Mouse (Mus musculus) kidney, postnatal 0 days (tissue): ENCODE measurements at regions not wholly inside any gene's neighbourhood (a gene's known extent, or its start where the extent isn't known, plus 50 kb on each side); places are given as distances from the start of the nearest gene placed in this dataset. TPM values are rescaled to one million over a fixed set of nuclear protein-coding genes. Genes with fewer than 3 reads are reported as not detected.

Source experiments
- ATAC-seq: fragments of 200-750 bp; cut with Nextera tagmentation; replicated peaks from 2 replicates; pipeline ENCODE4 v1.8.0; 2017; ENCODE audit warnings: low read depth, moderate number of reproducible peaks, moderate TSS enrichment, moderate library complexity; ENCODE audit not compliant: low FRiP score
- DNase-seq: peaks from one replicate; pipeline ENCODE4 v3.0.0-alpha.2; 2016; ENCODE audit warnings: low spot score
- H3K27ac ChIP-seq: fragments of 300-500 bp; sonication (generic); 2 replicates; pipeline ENCODE4 v1.5.1; 2014; ENCODE audit warnings: mild to moderate bottlenecking
- H3K27me3 ChIP-seq: fragments of 300-500 bp; sonication (generic); 2 replicates; pipeline ENCODE4 v1.6.1; 2014; ENCODE audit warnings: low read length, mixed read lengths; ENCODE audit not compliant: insufficient read depth
- H3K36me3 ChIP-seq: fragments of 300-500 bp; sonication (generic); 2 replicates; pipeline ENCODE4 v1.6.1; 2014; ENCODE audit warnings: low read length, mixed read lengths; ENCODE audit not compliant: insufficient read depth
- H3K4me1 ChIP-seq: fragments of 300-500 bp; sonication (generic); replicated peaks from 2 replicates; pipeline ENCODE4 v1.6.1; 2014; ENCODE audit warnings: antibody characterized with exemption, low read length, mixed read lengths; ENCODE audit not compliant: insufficient read depth
- H3K4me2 ChIP-seq: fragments of 300-500 bp; sonication (generic); 2 replicates; pipeline ENCODE4 v1.6.1; 2014; ENCODE audit warnings: mild to moderate bottlenecking, low read length, moderate library complexity, mixed read lengths
- H3K4me3 ChIP-seq: fragments of 300-500 bp; sonication (generic); replicated peaks from 2 replicates; pipeline ENCODE4 v1.5.1; 2014; ENCODE audit warnings: low read depth, low read length
- H3K9ac ChIP-seq: fragments of 300-500 bp; sonication (generic); 2 replicates; pipeline ENCODE4 v1.6.1; 2014; ENCODE audit warnings: low read depth, low read length
- H3K9me3 ChIP-seq: fragments of 300-500 bp; sonication (generic); replicated peaks from 2 replicates; pipeline ENCODE4 v1.6.1; 2016; ENCODE audit warnings: low read length, inconsistent platforms, mixed read lengths
- CTCF ChIP-seq: IDR thresholded peaks from 2 replicates; pipeline ENCODE4 v1.5.1; 2016; ENCODE audit warnings: antibody characterized with exemption, low read depth, mild to moderate bottlenecking, moderate library complexity
- WGBS: fragments of 180-500 bp; shearing (Covaris S2); extraction: QIAGEN DNeasy Blood & Tissue Kit; methylation state at CpG from one replicate; pipeline ENCODE4 v1.1.7; 2014; 5-methylcytosine and 5-hydroxymethylcytosine counted together
- microRNA-seq: library from miRNA; unstranded; fragments of <30 nt; microRNA quantifications from one replicate; pipeline ENCODE4, GENCODE M21; 2016

DNA sequence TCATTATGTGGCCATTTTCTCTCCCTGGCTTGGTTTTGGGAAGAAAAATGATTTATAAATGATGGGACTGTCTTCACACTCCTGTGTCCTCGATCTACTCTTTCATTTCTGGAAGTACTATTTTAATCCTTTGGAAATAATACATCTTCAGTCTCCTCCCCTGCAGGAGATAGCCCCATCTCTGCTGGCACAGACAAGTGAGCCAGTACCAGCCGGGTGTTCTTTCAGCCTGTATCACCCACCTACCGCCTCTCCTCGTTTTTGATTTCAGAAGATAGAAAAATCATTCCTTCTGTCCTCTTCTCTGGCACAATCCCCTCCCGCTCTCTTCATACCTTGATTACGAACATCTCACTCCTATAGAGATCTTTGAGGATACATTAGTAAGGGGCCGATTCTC, 140.4 kb upstream of the Gm10131 start:
- no peak for TF ChIP-seq CTCF
- Histone ChIP-seq H3K4me2 (no peak overlapping the region), H3K9me3 (no peaks in the 10 kb centered on the region), H3K4me1 (no peaks in the 10 kb centered on the region), H3K27me3 (no peaks in the 10 kb centered on the region), H3K9ac (no peak overlapping the region), H3K4me3 (no peak overlapping the region), H3K36me3 (no peaks in the 10 kb centered on the region), H3K27ac (no peak overlapping the region)
- 90% methylated on average over 7 of the region's 7 CpGs for WGBS
- DNase-seq (no peak), ATAC-seq (no peak)

- DNase-seq (no peak), ATAC-seq (no peak)
- Histone ChIP-seq H3K9me3 (no peaks in the 10 kb centered on the region), H3K27ac (no peak overlapping the region), H3K27me3 (no peaks in the 10 kb centered on the region), H3K4me1 (no peaks in the 10 kb centered on the region), H3K36me3 (no peaks in the 10 kb centered on the region), H3K9ac (no peak overlapping the region), H3K4me3 (no peak overlapping the region), H3K4me2 (no peak overlapping the region)
- no peak for TF ChIP-seq CTCF
- 85% methylated on average over 6 of the region's 6 CpGs for WGBS
Observed at GRCm38 (mm10) chr8:34239346-34239900, 127.9 kb upstream of the Gm10131 start.

GRCm38 (mm10) chr8:34233705-34234104, 122.2 kb upstream of the Gm10131 start:
- WGBS, result 64% methylated on average over 4 of the region's 4 CpGs
- ATAC-seq (no peak), DNase-seq (no peak)
- Histone ChIP-seq H3K27me3 (no peaks in the 10 kb centered on the region), H3K4me2 (no peak overlapping the region), H3K9ac (no peak overlapping the region), H3K36me3 (no peaks in the 10 kb centered on the region), H3K9me3 (no peaks in the 10 kb centered on the region), H3K4me3 (no peak overlapping the region), H3K4me1 (no peaks in the 10 kb centered on the region), H3K27ac (no peak overlapping the region)
- no peak for TF ChIP-seq CTCF

DNA sequence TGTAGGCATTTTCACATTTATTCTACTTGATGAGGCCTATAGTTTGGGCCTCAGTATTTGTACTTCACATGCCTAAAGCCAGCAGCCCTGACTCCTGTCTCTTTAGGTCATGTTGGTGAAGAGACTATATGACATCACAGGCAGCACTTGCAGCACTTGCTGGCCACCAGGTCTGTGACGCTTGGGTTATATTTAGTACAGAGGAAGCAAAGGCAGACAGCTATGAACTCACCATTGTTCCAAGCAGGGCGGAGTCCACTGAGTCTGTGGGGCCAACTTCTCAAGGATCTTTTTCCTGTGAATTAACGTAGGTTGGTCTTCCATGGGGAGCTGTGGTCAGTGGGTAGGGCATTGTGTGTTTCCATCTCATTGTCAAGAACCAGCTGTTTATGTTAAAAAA, 117.9 kb upstream of the Gm10131 start:
- H3K4me1 ChIP-seq, result no peaks in the 10 kb centered on the region
- ATAC-seq (no peak), DNase-seq (peak; percentile 15)
- H3K36me3 ChIP-seq, result no peaks in the 10 kb centered on the region
- no peaks in the 10 kb centered on the region for H3K9me3 ChIP-seq
- no peak overlapping the region for H3K27ac ChIP-seq
- no peak overlapping the region for H3K9ac ChIP-seq
- no peaks in the 10 kb centered on the region for H3K27me3 ChIP-seq
- no peak for TF ChIP-seq CTCF
- no peak overlapping the region for H3K4me2 ChIP-seq
- WGBS, result 65% methylated on average over 3 of the region's 3 CpGs
- H3K4me3 ChIP-seq, result no peak overlapping the region

DNA sequence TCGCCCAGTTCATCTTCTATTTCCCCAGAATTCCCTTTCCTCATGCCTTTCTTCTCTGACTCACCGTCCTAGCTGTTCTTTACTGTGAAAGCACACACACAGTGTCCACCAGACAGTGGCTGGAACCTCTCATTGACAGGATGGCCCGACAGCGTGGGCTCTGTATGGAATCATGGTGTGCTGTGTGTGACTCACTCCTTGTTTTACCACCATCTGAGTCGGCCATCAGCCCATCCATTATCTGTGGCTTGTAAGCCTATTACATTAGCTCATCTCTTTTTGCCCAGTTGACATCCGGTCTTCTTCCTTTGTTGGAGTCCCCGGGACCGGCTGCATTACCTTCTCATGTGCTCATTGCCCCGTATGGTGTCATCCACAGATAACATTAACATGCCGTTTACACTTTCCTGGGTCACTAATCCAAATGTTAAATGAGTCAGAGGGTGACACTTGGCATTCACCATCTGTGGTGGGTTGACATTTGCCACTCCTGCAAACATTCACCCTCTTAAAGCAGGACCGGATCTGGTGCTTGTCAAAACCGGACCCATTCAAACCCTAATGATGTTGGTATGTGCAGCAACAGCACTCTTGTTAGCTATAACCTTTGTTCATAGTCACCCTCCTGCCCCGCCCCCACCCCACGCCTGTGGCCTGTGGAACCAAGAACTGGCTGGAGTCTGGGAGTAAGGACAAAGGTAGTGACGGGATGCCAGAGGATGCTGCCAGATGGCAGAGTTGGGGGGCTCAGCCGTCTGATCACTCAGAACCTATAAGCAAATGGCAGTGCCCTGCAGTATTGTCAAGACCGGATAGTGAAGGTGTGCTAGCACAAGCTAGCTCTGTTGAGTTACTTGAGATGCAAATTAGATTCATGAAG, 113.7 kb upstream of the Gm10131 start:
- ATAC-seq, result no peak
- Histone ChIP-seq H3K4me3 (no peak overlapping the region), H3K9me3 (no peaks in the 10 kb centered on the region), H3K4me1 (no peaks in the 10 kb centered on the region), H3K9ac (no peak overlapping the region), H3K27me3 (no peaks in the 10 kb centered on the region), H3K36me3 (no peaks in the 10 kb centered on the region), H3K4me2 (no peak overlapping the region), H3K27ac (no peak overlapping the region)
- TF ChIP-seq CTCF, result no peak
- DNase-seq, result no peak
- 48% methylated on average over 17 of the region's 17 CpGs for WGBS

DNA sequence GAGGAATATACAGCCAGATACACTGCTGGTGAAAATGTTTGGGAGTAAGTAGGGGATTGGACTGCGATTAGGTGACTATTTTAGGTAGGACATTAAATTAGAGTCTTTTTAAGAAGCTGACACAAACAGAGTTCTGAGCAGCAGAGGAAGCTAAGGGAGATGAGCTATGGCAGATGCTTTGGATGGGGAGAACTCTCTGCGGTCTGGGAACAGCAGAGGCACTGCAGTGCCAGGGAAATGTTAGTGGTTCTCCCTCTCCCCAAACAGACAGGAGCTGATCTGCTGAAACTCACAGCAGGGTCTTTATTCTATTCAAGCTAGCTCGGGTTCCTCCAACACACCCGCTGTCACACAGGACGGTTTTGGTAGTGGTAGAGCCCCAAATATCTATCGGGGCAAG, 110.7 kb upstream of the Gm10131 start:
- no peaks in the 10 kb centered on the region for H3K27me3 ChIP-seq

More for the DNA sequence above, 110.7 kb upstream of the Gm10131 start:
- Histone ChIP-seq H3K36me3 (no peaks in the 10 kb centered on the region), H3K27ac (no peak overlapping the region), H3K4me1 (no peaks in the 10 kb centered on the region), H3K4me2 (no peak overlapping the region), H3K9ac (no peak overlapping the region), H3K4me3 (no peak overlapping the region), H3K9me3 (no peaks in the 10 kb centered on the region)
- WGBS, result 83% methylated on average over 6 of the region's 6 CpGs
- no peak for ATAC-seq
- TF ChIP-seq CTCF, result no peak
- DNase-seq, result no peak

Small RNAs in the stretch of these regions (microRNA-seq; reads per million reads assigned to microRNA genes)
- gene Gm23177, result not detected
